Mouse (Mus musculus) c-Kit-positive CD71-positive TER-119-positive erythroid progenitor cells, embryonic 14.5 days (primary cell): ENCODE measurements around the gene Pacs2.

Experiments used
- DNase-seq: peaks from one replicate; pipeline ENCODE4 v3.0.0-alpha.2; 2013; ENCODE audit warnings: low spot score

Gene Pacs2

GRCm38 (mm10) chr12:113089107-113089506 is 74.8 kb downstream of the Pacs2 start:
- DNase-seq = no peak

GRCm38 (mm10) chr12:113090053-113090452 is 75.7 kb downstream of the Pacs2 start:
- DNase-seq = no peak

GRCm38 (mm10) chr12:113097040-113097439 is 82.7 kb downstream of the Pacs2 start:
- DNase-seq = no peak

- DNase-seq = no peak
Observed at GRCm38 (mm10) chr12:113097749-113098281, 83.5 kb downstream of the Pacs2 start, which contains the start of gene Mta1. TSS of gene Mta1 (plus strand) at chr12:113098278.

GRCm38 (mm10) chr12:113098530-113099151 is 84.3 kb downstream of the Pacs2 start:
- no peak for DNase-seq

GRCm38 (mm10) chr12:113099470-113100237 is 85.3 kb downstream of the Pacs2 start:
- DNase-seq = no peak

- DNase-seq = no peak
Observed at GRCm38 (mm10) chr12:113100448-113101076, 86.3 kb downstream of the Pacs2 start.

GRCm38 (mm10) chr12:113101251-113101960 is 87.1 kb downstream of the Pacs2 start:
- no peak for DNase-seq

- DNase-seq = peak; percentile 59
Observed at GRCm38 (mm10) chr12:113102461-113102860, 88.2 kb downstream of the Pacs2 start.

- no peak for DNase-seq
Observed at GRCm38 (mm10) chr12:113103846-113104451, 89.6 kb downstream of the Pacs2 start.

GRCm38 (mm10) chr12:113106386-113106785 is 92.1 kb downstream of the Pacs2 start:
- DNase-seq = no peak

GRCm38 (mm10) chr12:113107431-113108124 is 93.3 kb downstream of the Pacs2 start:
- DNase-seq = peak; percentile 81

- no peak for DNase-seq
Observed at GRCm38 (mm10) chr12:113108528-113109283, 94.4 kb downstream of the Pacs2 start.

- no peak for DNase-seq
Observed at GRCm38 (mm10) chr12:113109801-113110200, 95.5 kb downstream of the Pacs2 start.

- no peak for DNase-seq
Observed at GRCm38 (mm10) chr12:113114141-113114540, 99.8 kb downstream of the Pacs2 start.

GRCm38 (mm10) chr12:113114856-113115538 is 100.7 kb downstream of the Pacs2 start:
- DNase-seq = no peak

- peak; percentile 82 for DNase-seq
Observed at GRCm38 (mm10) chr12:113119516-113120410, 105.5 kb downstream of the Pacs2 start.
